Mouse (Mus musculus) gastrocnemius, adult 2 months (tissue): ENCODE measurements around the gene Susd2. TPM values are rescaled to one million over a fixed set of nuclear protein-coding genes. Genes with fewer than 3 reads are reported as not detected.

Source experiments
- DNase-seq: peaks from one replicate; pipeline ENCODE4 v3.0.0; 2022
- H3K27ac ChIP-seq: fragments of 200-600 bp; 2 replicates; pipeline ENCODE4 v1.8.1; 2022; ENCODE audit warnings: mild to moderate bottlenecking
- H3K4me3 ChIP-seq: fragments of 200-600 bp; 2 replicates; pipeline ENCODE4 v1.8.1; 2022; ENCODE audit warnings: mild to moderate bottlenecking, moderate library complexity
- CTCF ChIP-seq: fragments of 200-600 bp; IDR thresholded peaks from 2 replicates; pipeline ENCODE4 v1.8.1; 2022; ENCODE audit warnings: antibody characterized with exemption, mild to moderate bottlenecking, moderate library complexity
- intact Hi-C: fragments of 180-260 bp; cut with DNase I; formaldehyde crosslinking; loops from one replicate; pipeline ENCODE4 v1.15.1; 2025
- total RNA-seq, 2 experiments: library from RNA; stranded (reverse); gene quantifications; 2 replicates each; pipeline ENCODE4 v1.2.3; 2021

Susd2 gene
- total RNA-seq, 2 experiments from 2014 or later: 1.0 to 2.4 TPM

DNA sequence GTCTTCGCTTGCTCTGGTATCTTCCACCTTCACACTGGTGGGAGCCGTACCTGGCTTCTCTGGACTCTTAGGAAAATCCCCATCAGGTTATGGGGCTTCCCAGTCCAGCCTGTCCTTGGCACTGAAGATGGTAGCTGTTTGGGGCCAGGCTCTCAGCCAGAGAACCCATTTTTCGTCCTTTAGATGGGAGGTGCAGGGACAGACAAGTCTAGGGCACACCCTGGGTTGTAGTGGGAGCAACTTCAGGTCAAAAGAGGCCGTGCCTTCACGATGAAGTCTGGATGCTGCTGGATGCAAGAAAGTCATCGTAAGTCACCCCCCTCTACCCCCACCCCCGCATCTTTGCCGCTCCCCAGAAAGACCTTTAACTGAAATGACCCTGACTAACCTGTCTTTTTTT is 9.2 kb downstream of the Susd2 start:
- DNase-seq: peak; percentile 15
- intact Hi-C loops: loop anchor here (1.0 to 5.0 kb wide), 3 partner anchors 48 to 218 kb away; no protein-coding TSS in a partner anchor
- H3K4me3 ChIP-seq: no peak overlapping the region
- TF ChIP-seq CTCF: no peak
- H3K27ac ChIP-seq: peak overlapping the region; percentile 10; the same call in 1 of the 2 replicates

DNA sequence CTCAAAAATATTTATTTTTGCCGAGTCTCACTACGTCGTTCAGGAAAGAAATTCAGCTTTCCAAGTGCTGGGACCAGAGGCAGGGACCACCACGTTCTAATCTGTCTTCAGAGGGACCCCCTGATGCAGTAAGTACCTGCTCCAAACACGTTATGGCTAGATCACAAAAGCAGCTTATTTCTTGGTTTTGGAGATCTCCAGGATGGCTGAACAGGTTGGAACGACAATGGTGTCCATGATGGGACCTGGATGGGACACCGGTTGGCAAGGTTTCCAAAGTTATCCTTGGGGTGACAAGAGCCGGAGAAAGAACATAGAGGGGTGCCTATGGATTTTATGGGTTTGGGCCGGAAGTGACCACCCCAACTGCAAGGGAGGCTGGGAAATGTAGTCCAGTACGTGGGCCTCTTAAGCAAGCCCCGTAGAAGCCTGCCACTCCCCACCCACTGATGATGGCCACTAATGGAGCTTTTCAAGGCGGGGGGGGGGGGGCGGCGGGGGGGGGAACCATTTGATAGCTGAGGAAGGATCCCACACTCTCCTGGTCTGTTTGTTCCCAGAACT is 10.2 kb downstream of the Susd2 start:
- H3K27ac ChIP-seq: peak overlapping the region; percentile 77
- H3K4me3 ChIP-seq: peak overlapping the region; percentile 28
- intact Hi-C loops: no loop called here
- DNase-seq: peak; percentile 18
- no peak for TF ChIP-seq CTCF

DNA sequence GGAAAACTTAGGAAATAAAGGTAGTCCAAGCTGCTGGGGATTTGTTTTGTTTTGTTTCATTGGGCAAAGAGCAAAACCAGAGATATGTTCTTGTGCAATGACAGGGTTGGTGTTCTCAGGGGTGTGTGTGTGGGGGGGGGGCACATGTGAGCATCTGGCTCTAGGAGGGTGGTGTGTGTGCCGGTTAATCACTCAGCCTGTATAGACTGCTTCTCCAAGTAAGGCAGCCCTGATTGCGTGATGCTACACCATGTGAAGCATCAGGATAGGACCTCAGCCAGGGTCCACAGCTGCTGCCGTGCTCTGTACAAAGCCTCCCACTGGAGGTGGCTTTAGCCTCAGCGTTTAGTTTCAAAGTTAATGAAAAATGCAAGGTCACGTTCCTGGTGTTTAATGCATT is 10.8 kb downstream of the Susd2 start:
- peak overlapping the region; percentile 77 for H3K27ac ChIP-seq
- no peak for TF ChIP-seq CTCF
- intact Hi-C loops: no loop called here
- peak overlapping the region; percentile 28 for H3K4me3 ChIP-seq
- DNase-seq: peak; percentile 66

- Histone ChIP-seq H3K4me3 (no peak overlapping the region), H3K27ac (peak overlapping the region; percentile 77)
- peak; percentile 76 for DNase-seq
- TF ChIP-seq CTCF: no peak
- intact Hi-C loops: no loop called here
Observed at GRCm38 (mm10) chr10:75632633-75633032, 11.2 kb downstream of the Susd2 start.

- DNase-seq: peak; percentile 70
- no peak overlapping the region for H3K4me3 ChIP-seq
- H3K27ac ChIP-seq: peak overlapping the region; percentile 70
- intact Hi-C loops: no loop called here
- no peak for TF ChIP-seq CTCF
Observed at GRCm38 (mm10) chr10:75627490-75627889, 16.3 kb downstream of the Susd2 start.

DNA sequence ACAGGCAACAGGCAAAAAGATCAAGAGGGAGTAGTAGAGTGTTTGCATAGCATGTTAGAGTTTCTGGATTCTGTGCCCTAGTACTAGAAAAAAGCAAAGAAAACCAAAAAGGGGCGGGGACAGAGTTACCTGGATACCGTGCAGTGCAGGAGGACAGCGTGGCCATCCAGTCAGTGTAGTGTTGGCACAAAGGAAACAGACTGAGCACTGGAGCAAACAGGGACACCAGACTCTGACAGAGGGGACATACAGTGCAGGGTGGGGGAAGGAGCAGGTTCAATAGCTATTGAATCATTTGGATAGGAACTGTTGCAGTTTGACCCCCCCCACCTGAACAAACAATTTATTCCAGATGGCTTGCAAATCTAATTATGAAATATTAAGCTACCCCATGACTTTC is 16.8 kb downstream of the Susd2 start:
- Histone ChIP-seq H3K4me3 (no peak overlapping the region), H3K27ac (peak overlapping the region; percentile 70)
- DNase-seq: peak; percentile 17
- TF ChIP-seq CTCF: no peak
- intact Hi-C loops: no loop called here

DNA sequence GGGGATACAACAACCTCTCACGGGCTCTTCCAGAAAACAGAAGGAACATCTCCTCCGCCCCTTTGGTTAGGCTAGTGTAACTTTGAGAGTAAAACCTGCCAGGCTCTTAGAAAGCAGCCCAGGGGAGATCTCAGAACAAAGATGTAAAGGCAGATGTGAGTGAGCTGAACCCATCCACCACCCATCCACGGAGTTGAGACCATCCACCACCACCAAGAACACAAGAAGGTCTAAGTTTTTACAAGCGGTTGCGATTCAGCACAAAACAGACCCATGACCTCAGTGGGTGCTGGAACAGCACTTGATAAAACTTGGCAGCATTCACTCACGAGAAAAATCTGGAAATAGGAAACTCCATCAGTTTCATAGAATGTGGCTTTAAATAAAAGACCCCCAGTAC is 17.9 kb downstream of the Susd2 start:
- intact Hi-C loops: no loop called here
- no peak overlapping the region for H3K4me3 ChIP-seq
- DNase-seq: no peak
- H3K27ac ChIP-seq: peak overlapping the region; percentile 51
- no peak for TF ChIP-seq CTCF

- no peak for DNase-seq
- intact Hi-C loops: no loop called here
- Histone ChIP-seq H3K4me3 (no peak overlapping the region), H3K27ac (peak overlapping the region; percentile 16; the same call in 1 of the 2 replicates)
- peak; percentile 43 for TF ChIP-seq CTCF
Observed at GRCm38 (mm10) chr10:75620818-75621217, 23.0 kb downstream of the Susd2 start.

GRCm38 (mm10) chr10:75616044-75616443 is 27.8 kb downstream of the Susd2 start:
- TF ChIP-seq CTCF: no peak
- no peak for DNase-seq
- no peak overlapping the region for H3K27ac ChIP-seq
- intact Hi-C loops: no loop called here
- no peak overlapping the region for H3K4me3 ChIP-seq

- no peak for TF ChIP-seq CTCF
- intact Hi-C loops: no loop called here
- H3K4me3 ChIP-seq: no peak overlapping the region
- DNase-seq: no peak
- peak overlapping the region; percentile 31; the same call in 1 of the 2 replicates for H3K27ac ChIP-seq
Observed at GRCm38 (mm10) chr10:75610486-75610885, 33.3 kb downstream of the Susd2 start.

- TF ChIP-seq CTCF: no peak
Observed at GRCm38 (mm10) chr10:75608975-75609374, 34.8 kb downstream of the Susd2 start.

DNA sequence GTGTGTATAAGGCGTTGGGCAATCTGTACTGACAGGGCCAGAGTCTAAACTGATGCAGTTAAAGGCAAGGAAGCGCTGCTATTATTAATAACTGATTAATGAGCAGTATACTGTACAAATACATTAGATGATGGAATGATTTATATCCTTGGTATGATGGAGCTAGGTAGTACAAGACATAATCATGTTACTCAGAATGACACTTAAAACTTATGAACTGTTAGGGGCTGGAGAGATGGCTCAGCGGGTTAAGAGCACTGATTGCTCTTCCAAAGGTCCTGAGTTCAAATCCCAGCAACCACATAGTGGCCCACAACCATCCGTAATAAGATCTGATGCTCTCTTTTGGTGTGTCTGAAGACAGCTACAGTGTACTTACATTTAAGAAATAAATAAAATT is 36.6 kb downstream of the Susd2 start:
- TF ChIP-seq CTCF: no peak
- no peak for DNase-seq
- H3K4me3 ChIP-seq: no peak overlapping the region
- no peak overlapping the region for H3K27ac ChIP-seq
- intact Hi-C loops: no loop called here

More at GRCm38 (mm10) chr10:75608975-75609374, 34.8 kb downstream of the Susd2 start:
- H3K27ac ChIP-seq: no peak overlapping the region
- H3K4me3 ChIP-seq: no peak overlapping the region
- no peak for DNase-seq
- intact Hi-C loops: no loop called here

DNA sequence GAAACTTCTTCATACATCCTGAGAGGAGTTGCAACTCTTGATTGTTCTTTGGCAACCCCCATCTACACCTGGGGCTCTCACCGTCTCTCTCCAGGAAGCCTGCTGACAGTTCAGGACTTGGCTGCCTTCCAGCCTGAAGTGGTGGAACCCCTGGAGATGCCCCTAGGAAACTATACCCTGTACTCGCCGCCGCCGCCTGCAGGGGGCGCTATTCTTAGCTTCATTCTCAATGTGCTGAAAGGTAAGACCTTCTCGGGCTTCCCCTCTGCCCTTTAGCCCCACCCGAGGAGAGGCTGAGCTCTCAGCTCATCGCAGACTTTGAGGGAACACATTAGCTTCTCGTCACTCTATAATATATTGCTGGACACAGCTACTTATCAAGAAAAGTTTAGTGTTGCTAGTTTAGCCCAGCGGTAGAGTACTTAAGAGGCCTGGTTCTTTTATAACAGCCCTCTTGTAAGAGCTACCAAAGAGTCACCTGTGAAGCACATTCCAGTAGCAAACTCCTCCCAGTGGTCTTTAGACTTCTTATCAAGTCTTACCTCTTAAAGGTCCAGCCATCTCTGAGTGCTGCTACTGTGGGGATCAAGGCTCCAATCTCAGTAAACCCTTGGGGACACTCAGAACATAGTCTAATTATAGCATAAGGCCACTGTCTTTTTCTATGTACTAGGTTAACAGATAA is 38.5 kb downstream of the Susd2 start:
- TF ChIP-seq CTCF: peak; percentile 40

More for the DNA sequence above, 38.5 kb downstream of the Susd2 start:
- Histone ChIP-seq H3K27ac (no peak overlapping the region; the same call in 1 of the 2 replicates), H3K4me3 (no peak overlapping the region)
- intact Hi-C loops: no loop called here
- DNase-seq: no peak
